Mouse (Mus musculus): Measurements from ENCODE around the gene Skp1a. TPM values are rescaled to one million over a fixed set of nuclear protein-coding genes. Genes with fewer than 3 reads are reported as not detected.

The Skp1a gene
- polyA plus RNA-seq, 1 experiment from 2014 or later = 1,041 TPM

- DNase-seq (ENCODE audit: low spot score) = no peak
These were observed 45.2 kb downstream of the Skp1a start for GRCm38 (mm10) chr11:52276961-52277391.

- peak; percentile 40 for DNase-seq (ENCODE audit: low spot score)
These were observed 45.8 kb downstream of the Skp1a start for GRCm38 (mm10) chr11:52277433-52278150.

- no peak for DNase-seq (ENCODE audit: low spot score)
These were observed 46.4 kb downstream of the Skp1a start for GRCm38 (mm10) chr11:52278164-52278563.

GRCm38 (mm10) chr11:52278991-52279390 lies 47.2 kb downstream of the Skp1a start:
- DNase-seq (ENCODE audit: low spot score) = peak; percentile 46

GRCm38 (mm10) chr11:52279611-52280145 lies 47.9 kb downstream of the Skp1a start:
- peak; percentile 54 for DNase-seq (ENCODE audit: low spot score)

GRCm38 (mm10) chr11:52280566-52281455 lies 49.0 kb downstream of the Skp1a start:
- DNase-seq (ENCODE audit: low spot score) = peak; percentile 43

GRCm38 (mm10) chr11:52281568-52282328 lies 50.0 kb downstream of the Skp1a start:
- no peak for DNase-seq (ENCODE audit: low spot score)

- peak; percentile 84 for DNase-seq (ENCODE audit: low spot score)
These were observed 50.6 kb downstream of the Skp1a start for GRCm38 (mm10) chr11:52282420-52282773.

- DNase-seq (ENCODE audit: low spot score) = peak; percentile 82
These were observed 51.2 kb downstream of the Skp1a start, which contains the start of gene Tcf7 for GRCm38 (mm10) chr11:52282774-52283595. Gene Tcf7 (minus strand): TSS chr11:52283014.

GRCm38 (mm10) chr11:52283596-52284571 lies 52.1 kb downstream of the Skp1a start:
- peak; percentile 77 for DNase-seq (ENCODE audit: low spot score)

- no peak for DNase-seq (ENCODE audit: low spot score)
These were observed 54.6 kb downstream of the Skp1a start for GRCm38 (mm10) chr11:52286301-52286957.

- no peak for DNase-seq (ENCODE audit: low spot score)
These were observed 55.1 kb downstream of the Skp1a start for GRCm38 (mm10) chr11:52286958-52287305.

- DNase-seq (ENCODE audit: low spot score) = peak; percentile 45
These were observed 60.6 kb downstream of the Skp1a start for GRCm38 (mm10) chr11:52292346-52292745.

GRCm38 (mm10) chr11:52292894-52293293 lies 61.1 kb downstream of the Skp1a start:
- DNase-seq (ENCODE audit: low spot score) = peak; percentile 73

- no peak for DNase-seq (ENCODE audit: low spot score)
These were observed 62.3 kb downstream of the Skp1a start for GRCm38 (mm10) chr11:52294103-52294502.
